Mouse (Mus musculus) liver, adult 2 months (tissue): ENCODE results near the gene Rasgef1a. TPM values are rescaled to one million over a fixed set of nuclear protein-coding genes. Genes with fewer than 3 reads are reported as not detected.

Experiments used
- DNase-seq: peaks from one replicate; pipeline ENCODE4 v3.0.0-alpha.2; 2011; ENCODE audit warnings: low read depth, low spot score; ENCODE audit errors: extremely low read depth
- H3K27ac ChIP-seq: fragments of 200-500 bp; replicated peaks from 2 replicates; pipeline ENCODE4 v1.5.1; 2012; ENCODE audit warnings: low read depth, mild to moderate bottlenecking, control low read depth, inconsistent platforms, low read length; ENCODE audit not compliant: insufficient read depth
- H3K27me3 ChIP-seq: fragments of 200-500 bp; 2 replicates; pipeline ENCODE4 v1.6.1; 2012; ENCODE audit warnings: mild to moderate bottlenecking, moderate library complexity, low read length, inconsistent platforms; ENCODE audit not compliant: control insufficient read depth, insufficient read depth
- H3K36me3 ChIP-seq: fragments of 200-500 bp; 2 replicates; pipeline ENCODE4 v1.6.1; 2012; ENCODE audit warnings: low read length, inconsistent platforms; ENCODE audit not compliant: control insufficient read depth, insufficient read depth
- H3K4me1 ChIP-seq: fragments of 200-500 bp; 2 replicates; pipeline ENCODE4 v1.6.1; 2011; ENCODE audit warnings: low read length; ENCODE audit not compliant: control insufficient read depth, insufficient read depth
- H3K4me3 ChIP-seq: fragments of 200-500 bp; 2 replicates; pipeline ENCODE4 v1.5.1; 2011; ENCODE audit warnings: low read depth, mild to moderate bottlenecking, control low read depth, low read length, moderate library complexity; ENCODE audit not compliant: insufficient read depth
- H3K79me2 ChIP-seq: fragments of 200-500 bp; 2 replicates; pipeline ENCODE4 v1.6.1; 2012; ENCODE audit warnings: inconsistent platforms, mild to moderate bottlenecking, low read length, moderate library complexity; ENCODE audit not compliant: control insufficient read depth, insufficient read depth
- H3K9ac ChIP-seq: fragments of 200-500 bp; 2 replicates; pipeline ENCODE4 v1.6.1; 2012; ENCODE audit warnings: low read depth, mild to moderate bottlenecking, control low read depth, inconsistent platforms, low read length
- CTCF ChIP-seq: fragments of 200-500 bp; IDR thresholded peaks from 2 replicates; pipeline ENCODE4 v1.5.1; 2011; ENCODE audit warnings: low read depth, low read length, control low read depth
- POLR2A ChIP-seq: fragments of 200-500 bp; IDR thresholded peaks from 2 replicates; pipeline ENCODE4 v1.6.1; 2011; ENCODE audit warnings: low read length, control low read depth; ENCODE audit not compliant: insufficient read depth; ENCODE audit errors: extremely low read depth
- WGBS: fragments of 180-500 bp; shearing (Covaris S2); methylation state at CpG from one replicate; pipeline ENCODE4 v1.1.7; 2018; 5-methylcytosine and 5-hydroxymethylcytosine counted together
- polyA plus RNA-seq: library from polyadenylated mRNA; depleted of rRNA; stranded (reverse); fragments of >200 nt; gene quantifications from 2 replicates; pipeline ENCODE4 v1.2.3, GENCODE M21; 2012; rRNA removed
- total RNA-seq: library from RNA; depleted of rRNA; stranded (reverse); fragments of >200 nt; gene quantifications from 2 replicates; pipeline ENCODE4 v1.2.3, GENCODE M21; 2014; rRNA removed

Rasgef1a gene
- total and polyA plus RNA-seq, 2 experiments: 0.06 TPM; not detected in 1

GRCm38 (mm10) chr6:118140961-118141360 is 129.7 kb downstream of the Rasgef1a start:
- no peak overlapping the region for H3K27ac ChIP-seq
- WGBS: 80% methylated on average over 6 of the region's 6 CpGs
- no peak for TF ChIP-seq POLR2A
- TF ChIP-seq CTCF: no peak
- no peaks in the 10 kb centered on the region for H3K27me3 ChIP-seq
- H3K36me3 ChIP-seq: no peaks in the 10 kb centered on the region
- no peaks in the 10 kb centered on the region; the same call in 1 of the 2 replicates for H3K79me2 ChIP-seq
- no peak overlapping the region for H3K4me3 ChIP-seq
- no peak for DNase-seq
- no peak overlapping the region for H3K9ac ChIP-seq
- H3K4me1 ChIP-seq: peaks cover 1% of the 10 kb centered on the region; the same call in 1 of the 2 replicates

Other genes starting within 250 kb of the Rasgef1a start
- 14.1 and 19.6 TPM in 2 replicates for gene Zfp637, start 170.3 kb upstream of the Rasgef1a start, total RNA-seq
- 16.4 and 27.6 TPM in 2 replicates for gene Zfp637, start 170.3 kb upstream of the Rasgef1a start, polyA plus RNA-seq
- 0.07 and 0.09 TPM in 2 replicates for gene Zfp239, start 149.3 kb upstream of the Rasgef1a start, total RNA-seq
- gene Zfp239, start 149.3 kb upstream of the Rasgef1a start, polyA plus RNA-seq: 0.05 TPM in 1 of 2 replicates, not detected in the other
- gene Hnrnpf, start 111.1 kb upstream of the Rasgef1a start, total RNA-seq: 188 and 197 TPM in 2 replicates
- gene Hnrnpf, start 111.1 kb upstream of the Rasgef1a start, polyA plus RNA-seq: 88.2 and 89.3 TPM in 2 replicates
- gene Fxyd4, start 73.7 kb upstream of the Rasgef1a start, total RNA-seq: not detected in 2 replicates
- gene Fxyd4, start 73.7 kb upstream of the Rasgef1a start, polyA plus RNA-seq: 0.18 TPM in 1 of 2 replicates, not detected in the other
- 8.1 and 8.7 TPM in 2 replicates for gene Csgalnact2, start 127.7 kb downstream of the Rasgef1a start, total RNA-seq
- 1.1 and 1.2 TPM in 2 replicates for gene Csgalnact2, start 127.7 kb downstream of the Rasgef1a start, polyA plus RNA-seq
- gene Ret, start 186.3 kb downstream of the Rasgef1a start, total RNA-seq: not detected in 2 replicates
- 0.02 TPM in 1 of 2 replicates, not detected in the other for gene Ret, start 186.3 kb downstream of the Rasgef1a start, polyA plus RNA-seq